Mouse (Mus musculus) lung, postnatal 14 days (tissue): ENCODE data around the gene Nol11.
"Not testable (repeated sequence)": the region's sequence is repeated elsewhere in the genome, so short reads cannot be mapped to it uniquely, and the experiment has no call there.

ENCODE experiments used
- DNase-seq: peaks from one replicate; pipeline ENCODE4 v3.0.0; 2021

The Nol11 gene

DNA sequence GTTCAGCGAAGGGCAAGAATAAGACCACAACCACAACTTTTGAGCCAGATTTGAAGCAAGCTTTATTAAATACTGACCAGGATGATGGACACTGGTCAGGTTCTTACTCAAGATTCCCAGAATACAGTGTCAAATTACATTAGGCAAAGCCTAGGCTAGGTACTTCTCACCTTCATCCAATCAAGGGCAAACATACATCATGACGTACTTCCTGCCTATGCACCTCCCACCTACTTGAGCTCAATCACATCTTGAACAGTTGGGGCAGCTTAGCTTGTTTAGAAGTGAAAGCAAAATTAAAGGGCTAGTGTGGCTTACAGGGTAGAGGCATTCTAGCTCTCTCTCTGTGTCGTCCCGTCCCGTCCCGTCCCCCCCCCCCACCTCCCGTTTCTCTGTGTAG, 34.8 kb downstream of the Nol11 start:
- DNase-seq, result no peak

DNA sequence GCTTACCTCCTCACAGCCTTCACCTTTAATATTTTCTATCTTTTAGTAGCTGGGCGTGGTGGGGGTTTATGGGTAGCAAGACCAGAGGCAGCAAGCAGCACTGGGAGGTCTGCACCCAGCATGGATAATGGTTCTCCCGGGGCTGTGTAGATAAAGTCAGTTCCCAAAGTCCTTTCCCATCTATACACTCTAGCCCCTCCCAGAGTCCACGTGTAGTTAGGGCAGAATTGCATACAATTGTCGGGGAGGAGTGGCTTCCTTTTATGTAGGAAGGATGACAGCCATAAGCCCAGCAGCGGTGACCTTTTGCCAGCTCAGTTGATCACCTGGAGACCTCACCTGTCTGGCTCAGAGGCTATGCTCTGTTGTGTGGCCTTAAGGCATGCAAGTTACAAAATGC, 35.5 kb downstream of the Nol11 start:
- no peak for DNase-seq

DNA sequence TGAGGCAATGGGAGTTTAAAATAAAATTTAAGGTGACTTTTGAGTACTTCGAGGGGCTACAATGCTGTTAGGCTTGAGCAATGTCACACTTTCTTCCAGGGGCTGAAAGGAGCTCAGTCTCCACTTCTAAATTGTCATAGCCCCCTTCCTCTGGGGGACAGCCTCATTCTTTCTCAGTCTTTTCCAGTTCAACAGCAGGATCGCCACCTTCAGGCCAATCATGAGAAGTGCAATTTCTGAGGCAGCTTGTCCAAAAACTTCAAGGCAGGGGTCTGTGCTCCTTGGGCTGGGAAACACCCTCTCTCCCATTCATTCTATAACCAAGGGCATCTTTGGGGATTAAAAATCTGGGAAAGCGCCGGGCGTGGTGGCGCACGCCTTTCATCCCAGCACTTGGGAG, 37.4 kb downstream of the Nol11 start:
- peak; percentile 31 for DNase-seq

DNA sequence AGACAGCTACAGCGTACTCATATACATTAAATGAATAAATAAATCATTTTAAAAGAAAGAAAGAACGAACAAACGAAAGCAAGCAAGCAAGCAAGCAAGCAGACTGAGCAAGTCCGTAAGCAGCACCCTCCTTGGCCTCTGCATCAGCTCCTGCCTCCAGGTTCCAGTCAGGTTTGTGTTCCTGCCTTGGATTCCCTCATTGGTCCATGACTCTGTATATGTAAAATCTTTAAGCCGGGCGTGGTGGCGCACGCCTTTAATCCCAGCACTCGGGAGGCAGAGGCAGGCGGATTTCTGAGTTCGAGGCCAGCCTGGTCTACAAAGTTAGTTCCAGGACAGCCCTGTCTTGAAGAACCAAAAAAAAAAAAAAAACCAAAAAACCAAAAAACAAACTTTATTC, 45.2 kb downstream of the Nol11 start:
- not testable (repeated sequence) for DNase-seq

DNA sequence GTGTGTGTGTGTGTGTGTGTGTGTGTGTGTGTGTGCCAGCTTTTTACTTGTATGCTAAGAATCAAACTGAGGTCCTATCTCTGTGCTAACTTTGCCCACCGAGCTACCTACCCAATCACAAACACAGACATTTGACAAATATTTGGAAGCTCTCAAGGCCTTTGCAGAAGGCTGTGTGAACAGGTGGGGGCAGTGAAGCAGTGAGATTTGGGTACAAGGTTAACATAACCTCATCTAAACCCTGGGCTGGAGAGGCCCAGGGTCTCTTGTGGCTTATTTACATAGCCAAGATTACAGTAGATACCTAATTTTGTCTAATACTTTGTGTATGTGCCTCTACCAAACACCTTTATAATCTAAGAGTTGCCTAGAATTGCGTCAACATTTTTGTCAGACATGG, 46.8 kb downstream of the Nol11 start:
- DNase-seq, result no peak

DNA sequence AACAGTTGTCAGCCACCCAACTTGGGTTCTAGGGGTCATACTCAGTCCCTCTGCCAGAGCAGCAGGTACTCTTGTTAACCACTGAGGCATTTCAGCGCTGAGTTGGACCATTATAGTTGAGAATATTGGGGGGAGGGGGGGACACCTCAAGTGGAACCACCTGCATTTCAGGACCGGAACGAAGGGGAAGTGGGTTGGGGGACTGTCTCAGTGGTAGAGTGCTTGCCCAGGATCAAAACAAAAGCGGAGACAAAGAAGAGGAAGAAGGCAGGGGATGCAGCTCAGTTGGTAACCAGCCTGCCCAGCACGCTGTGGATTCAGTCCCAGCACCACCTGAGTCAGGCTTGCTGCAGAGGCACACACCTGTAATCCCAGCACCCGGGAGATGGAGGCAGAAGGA, 48.4 kb downstream of the Nol11 start:
- no peak for DNase-seq

DNA sequence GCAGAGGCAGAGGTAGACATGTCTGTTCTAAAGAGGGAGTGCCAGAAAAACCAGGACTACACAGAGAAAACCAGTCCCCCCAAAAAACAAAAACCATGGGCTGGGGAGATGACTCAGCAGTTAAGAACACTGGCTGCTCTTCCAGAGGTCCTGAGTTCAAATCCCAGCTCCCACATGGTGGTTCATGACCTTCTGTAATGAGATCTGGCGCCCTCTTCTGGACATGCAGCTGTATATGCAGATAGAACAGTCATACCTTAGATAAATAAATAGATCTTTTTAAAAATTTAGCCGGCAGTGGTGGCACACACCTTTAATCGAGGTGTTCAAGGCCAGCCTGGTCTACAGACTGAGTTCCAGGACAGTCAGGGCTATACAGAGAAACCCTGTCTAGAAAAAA, 50.5 kb downstream of the Nol11 start:
- peak; percentile 49 for DNase-seq

DNA sequence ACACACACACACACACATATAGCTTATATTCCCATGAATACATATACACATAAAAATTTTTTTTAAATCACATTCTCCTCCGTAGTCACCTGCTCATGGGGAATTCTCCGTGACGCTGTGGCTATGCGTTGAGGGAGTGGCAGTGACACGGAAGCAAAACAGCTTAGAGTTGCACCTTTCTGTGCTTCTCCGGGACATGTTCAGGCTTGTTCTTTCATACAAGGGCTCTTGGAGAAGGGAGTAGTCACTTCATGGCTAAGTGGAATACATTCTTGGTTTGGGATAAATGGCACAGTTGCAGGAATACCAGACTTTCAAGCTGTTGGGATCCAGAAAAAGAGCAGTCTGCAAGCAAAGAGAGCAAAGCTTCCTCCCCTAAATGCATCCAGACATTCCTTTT, 51.6 kb downstream of the Nol11 start:
- no peak for DNase-seq

DNA sequence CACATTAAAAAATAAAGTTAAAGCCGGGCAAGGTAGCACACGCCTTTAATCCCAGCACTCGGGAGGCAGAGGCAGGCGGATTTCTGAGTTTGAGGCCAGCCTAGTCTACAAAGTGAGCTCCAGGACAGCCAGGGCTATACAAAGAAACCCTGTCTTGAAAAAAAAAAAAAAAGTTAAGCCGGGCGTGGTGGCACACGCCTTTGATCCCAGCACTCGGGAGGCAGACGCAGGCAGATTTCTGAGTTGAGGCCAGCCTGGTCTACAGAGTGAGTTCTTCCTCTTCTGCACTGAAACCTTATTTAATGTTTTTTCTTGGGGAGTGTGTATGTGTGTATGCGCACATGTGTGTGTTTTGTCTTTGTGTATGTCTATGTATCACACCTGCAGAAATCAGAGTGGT, 52.7 kb downstream of the Nol11 start:
- DNase-seq, result not testable (repeated sequence)

DNA sequence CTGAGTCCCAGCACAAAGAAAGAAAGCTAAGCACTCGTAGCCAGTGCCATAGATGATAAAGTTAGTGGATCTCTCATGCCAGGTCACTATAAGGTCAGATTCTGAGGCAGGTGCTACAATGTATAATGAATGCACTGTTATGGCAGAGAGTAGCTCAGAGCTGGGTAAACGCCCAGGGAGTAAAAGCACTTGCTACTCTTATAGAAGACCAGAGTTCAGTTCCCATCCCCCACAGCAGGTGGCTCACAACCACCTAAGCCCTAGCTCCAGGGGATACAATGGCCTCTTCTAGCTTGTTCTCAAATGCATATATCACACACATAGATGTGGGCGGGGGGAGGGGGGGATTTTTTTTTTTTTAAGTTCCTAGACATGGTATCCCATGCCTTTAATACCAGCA, 53.4 kb downstream of the Nol11 start:
- no peak for DNase-seq

DNA sequence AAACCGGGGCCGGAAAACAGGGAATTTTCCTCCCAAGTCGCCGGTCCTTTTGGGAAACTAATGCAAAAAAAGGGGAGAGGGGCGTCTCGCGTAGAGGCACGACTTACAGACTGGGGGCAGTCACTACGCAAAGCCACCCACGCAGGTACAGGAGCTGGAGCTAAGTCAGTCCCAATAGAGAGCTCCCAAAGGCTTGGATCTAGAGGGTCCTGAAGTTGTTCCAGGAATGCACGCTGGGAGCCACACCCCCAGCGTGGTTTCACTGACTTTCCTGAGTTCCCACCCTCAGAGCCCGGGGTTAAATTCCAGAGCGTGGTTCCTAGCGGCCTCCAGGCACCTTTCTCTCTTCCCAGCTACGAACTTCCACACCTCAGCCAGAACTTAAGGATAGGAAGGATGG, 56.8 kb downstream of the Nol11 start:
- peak; percentile 11 for DNase-seq

DNA sequence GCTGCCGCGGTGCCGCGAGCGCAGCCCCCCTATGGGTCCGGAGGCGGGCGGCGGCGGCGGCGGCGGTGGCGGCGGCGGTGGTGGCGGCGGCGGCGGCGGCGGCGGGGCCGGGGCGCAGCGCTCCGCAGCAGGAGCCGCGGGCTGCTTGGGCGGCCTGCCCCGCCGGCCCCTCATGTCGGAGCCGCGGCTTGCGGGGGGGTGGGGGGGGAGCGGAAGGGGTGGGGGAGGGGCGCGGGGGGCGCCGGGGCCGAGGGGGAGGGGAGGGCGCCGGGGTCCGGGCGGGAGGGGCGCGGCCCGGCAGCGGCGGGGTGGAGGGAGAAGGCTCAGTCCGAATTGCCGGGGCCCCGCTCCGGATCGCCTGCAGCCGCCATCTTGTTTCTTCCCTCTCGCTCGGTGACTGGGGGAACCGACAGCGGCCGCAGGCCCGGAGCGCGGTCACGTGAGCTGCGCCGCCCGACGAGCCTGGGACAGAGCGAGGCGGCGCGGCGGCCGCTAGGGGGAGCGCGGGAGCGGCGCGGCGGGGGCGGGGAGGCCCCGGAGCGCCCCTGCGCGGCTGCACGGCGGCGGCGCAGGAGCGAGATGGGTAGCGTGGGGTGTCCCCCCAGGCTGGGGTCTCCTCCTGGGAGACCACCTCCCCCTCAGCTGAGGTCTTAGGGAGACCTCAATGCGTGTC, 57.3 kb downstream of the Nol11 start, which contains the start of gene Bptf:
Bptf (minus strand) TSS at position 379 of the 673 bp plus-strand sequence.
- peak; percentile 93 for DNase-seq

DNA sequence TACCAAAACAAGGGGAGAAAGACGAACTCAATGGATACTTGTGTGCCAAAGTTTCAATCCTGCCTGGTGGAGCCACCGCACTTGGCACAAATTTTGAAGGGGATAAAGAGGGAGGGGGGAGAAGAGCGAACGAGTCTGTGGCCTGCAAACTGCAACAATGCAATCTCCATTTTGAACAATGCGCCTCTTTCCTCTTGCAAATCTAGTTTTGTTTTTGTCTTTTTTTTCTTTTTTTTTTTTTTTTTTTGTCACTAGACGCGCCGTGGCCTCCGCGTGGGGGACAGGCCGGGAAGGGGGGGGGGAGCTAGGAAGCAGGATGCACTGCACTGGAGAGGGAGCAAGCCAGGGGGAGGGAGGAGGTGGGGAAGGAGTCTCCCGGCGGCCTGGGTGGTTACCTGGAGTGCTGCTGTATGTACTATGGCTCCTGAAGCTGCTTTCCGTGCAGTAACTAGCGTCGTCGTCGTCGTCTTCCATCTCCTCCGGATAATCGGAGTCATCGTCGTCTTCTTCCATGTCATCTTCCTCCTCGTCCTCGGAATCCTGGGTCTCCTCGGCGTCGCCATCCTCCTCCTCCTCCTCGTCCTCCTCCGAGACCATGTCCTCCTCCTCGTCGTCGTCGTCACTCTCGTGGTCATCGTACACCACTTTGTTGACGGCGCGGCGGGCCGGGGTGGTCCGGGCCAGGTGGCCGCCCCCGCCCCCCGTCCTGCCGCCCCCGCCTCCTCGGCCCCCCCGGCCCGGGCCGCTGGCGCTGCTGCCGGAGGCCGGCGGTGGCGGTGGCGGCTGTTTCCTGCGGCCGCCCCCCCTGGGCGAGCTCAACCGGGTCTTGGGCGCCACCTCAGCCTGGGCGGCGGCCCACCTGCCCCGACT, 58.1 kb downstream of the Nol11 start:
- DNase-seq, result peak; percentile 76

DNA sequence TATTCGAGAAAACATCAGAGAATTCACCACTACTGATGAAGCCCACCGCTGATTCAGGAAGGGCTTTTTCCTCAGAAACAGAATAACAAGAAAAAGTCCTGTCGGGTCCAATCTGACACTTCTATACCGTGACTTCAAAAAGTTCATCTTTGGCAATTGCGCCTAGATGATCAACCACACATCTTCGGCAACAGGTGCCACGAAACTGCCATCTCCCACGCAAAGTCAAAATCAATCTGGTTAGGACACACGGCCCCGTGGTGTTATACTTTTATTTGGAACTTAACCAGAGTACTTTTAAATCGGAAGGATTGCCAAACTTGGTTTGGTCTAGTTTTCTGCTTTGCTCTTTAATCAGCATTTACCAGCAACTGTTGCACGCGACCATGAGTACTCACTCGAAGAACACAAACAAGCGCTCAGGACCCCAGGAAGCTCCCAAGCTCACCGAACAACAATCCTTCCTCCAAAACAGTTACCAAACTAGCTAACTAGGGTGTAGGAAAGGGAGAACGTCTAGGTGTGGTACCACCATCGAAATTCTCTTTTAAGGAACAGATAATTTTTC, 58.9 kb downstream of the Nol11 start:
- DNase-seq, result no peak

DNA sequence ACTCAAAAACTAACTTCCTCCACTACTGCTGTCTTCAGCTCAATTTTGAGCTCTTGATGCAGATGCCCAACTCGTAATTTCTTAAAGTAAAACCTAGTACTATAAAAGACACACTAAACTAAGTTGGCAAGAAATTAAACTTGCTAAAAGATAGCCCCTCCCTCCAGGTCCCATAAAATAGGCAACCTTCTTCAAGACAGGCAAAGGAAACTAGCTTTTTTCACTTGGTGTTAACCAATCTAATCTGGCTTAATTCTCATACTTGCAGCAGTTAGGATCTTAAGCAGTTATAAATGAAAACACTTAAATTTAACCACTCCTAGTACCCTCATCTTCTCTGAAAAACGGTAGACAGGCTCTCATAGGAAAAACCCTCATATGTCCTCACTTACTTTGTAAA, 59.5 kb downstream of the Nol11 start:
- no peak for DNase-seq

DNA sequence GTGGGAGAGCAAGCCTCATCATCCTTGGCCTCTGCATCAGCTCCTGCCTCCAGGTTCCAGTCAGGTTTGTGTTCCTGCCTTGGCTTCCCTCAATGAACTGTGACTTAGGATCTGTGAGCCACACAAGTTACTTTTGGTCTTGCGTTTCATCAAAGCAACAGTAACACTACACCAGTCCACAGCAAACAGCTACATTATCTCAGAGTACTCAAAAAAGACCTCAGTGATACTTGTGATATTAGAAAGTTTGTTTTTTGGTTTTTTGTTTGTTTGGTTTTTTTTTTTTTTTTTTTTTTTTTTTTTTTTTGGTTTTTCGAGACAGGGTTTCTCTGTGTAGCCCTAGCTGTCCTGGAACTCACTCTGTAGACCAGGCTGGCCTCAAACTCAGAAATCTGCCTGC, 62.5 kb downstream of the Nol11 start:
- not testable (repeated sequence) for DNase-seq

DNA sequence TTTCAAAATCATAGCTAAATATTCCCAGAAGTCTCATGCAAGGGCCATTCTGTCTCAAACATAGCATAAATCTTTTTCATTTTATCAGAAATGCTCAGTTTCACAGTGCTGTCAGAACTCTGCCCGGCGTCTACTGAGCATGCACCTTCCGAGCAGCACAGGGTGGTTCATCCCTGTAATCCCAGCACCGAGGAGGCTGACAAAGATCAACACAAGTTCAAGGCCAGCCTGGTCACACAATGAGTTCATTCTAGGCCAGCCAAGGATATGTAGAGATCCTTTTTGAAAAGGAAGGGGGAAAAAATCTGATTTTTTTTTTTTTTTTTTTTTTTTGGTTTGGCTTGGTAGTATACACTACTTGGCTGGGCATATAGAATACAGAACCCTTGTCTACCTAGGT, 64.2 kb downstream of the Nol11 start:
- no peak for DNase-seq

DNA sequence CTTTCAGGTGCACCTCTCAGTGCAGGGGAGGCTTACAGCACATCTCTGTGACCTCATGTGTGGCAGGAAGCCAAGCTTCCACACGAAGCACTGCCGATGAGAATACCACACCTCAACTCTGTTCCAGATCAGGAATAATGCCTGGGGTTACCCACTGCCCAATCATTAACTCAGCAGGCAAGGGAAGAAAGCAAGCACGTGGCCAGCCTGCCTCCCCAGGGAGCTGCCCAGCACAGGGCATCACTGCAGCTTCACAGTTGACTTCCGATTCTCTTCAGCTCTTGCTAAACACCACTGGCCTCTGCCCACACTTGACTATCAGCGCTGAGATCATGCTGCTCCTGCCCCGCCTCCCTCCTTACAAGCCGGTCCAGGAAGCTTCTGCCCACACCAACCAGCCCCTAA, 64.9 kb downstream of the Nol11 start:
- DNase-seq, result peak; percentile 54

DNA sequence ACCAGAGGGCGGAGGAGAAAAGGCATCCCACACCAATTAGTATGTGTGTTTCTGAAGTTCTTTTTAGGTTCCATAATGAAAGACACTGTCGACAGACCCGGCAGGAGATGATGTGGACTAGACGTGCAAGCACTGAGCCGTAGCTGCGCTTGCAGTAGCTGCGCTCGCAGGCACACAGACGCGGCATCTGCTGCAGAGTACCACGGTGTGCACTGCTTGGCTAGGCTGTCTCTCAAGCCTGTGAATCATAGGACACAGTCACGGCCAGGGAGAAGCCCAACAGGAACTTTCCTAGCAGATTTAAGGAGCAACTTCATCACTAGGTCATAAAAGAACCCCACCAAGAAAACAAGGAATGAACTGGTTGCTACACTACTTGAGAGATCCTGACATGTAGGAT, 71.4 kb downstream of the Nol11 start:
- no peak for DNase-seq
